Mouse (Mus musculus) erythroid progenitor cell, adult 5-6 weeks (primary cell): ENCODE data around the gene Cmtm1. TPM values are rescaled to one million over a fixed set of nuclear protein-coding genes. Genes with fewer than 3 reads are reported as not detected.
"Not testable (repeated sequence)": the region's sequence is repeated elsewhere in the genome, so short reads cannot be mapped to it uniquely, and the experiment has no call there.

Source experiments
- ATAC-seq: replicated peaks from 2 replicates; pipeline ENCODE4 v1.8.0; 2016; ENCODE audit warnings: moderate number of reproducible peaks, mild to moderate bottlenecking, moderate TSS enrichment, inconsistent platforms; ENCODE audit not compliant: poor library complexity, low FRiP score, severe bottlenecking
- total RNA-seq, 2 experiments: library from RNA; stranded (forward) in 1 of 2; stranded (reverse) in 1 of 2; fragments of 150-400 nt in 1 of 2; fragments of 186-747, 209-891 nt in 1 of 2; gene quantifications; 2 replicates each; pipeline versions ENCODE4 v1.2.3 to v1.2.4; 2015 to 2017; ENCODE audit warnings: low replicate concordance in 2 of 2

The Cmtm1 gene
- total RNA-seq (2015; ENCODE audit: low replicate concordance): not detected in 2 replicates
- not detected in 2 replicates for total RNA-seq (2017; ENCODE audit: low replicate concordance)

GRCm38 (mm10) chr8:104309441-104310155 lies at the start of gene Cmtm1, which contains the start of gene Gm45711:
TSS of gene Cmtm1 (minus strand) at chr8:104310145.
TSS of gene Gm45711 (minus strand) at chr8:104310081.
- not testable (repeated sequence) for ATAC-seq

DNA sequence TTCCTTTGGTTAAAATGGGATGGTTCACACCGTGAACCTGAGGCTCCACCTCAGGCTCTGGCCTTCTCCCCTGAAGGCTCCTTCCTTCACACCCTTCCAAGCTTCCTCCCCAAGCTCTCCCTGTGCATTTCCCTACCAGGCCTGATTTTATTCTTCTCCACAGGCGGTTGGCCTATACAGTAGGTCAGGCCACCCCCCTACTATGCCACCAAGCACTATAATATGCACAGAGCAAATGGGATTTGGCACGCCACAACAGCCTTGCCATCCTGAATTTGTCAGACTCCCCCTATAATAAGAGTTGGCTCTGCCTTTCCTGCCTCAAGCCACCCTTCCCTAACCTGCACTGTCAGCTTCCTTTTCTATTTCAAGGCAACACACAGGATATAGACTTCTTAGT lies 48.7 kb upstream of the Cmtm1 start:
- ATAC-seq: no peak

DNA sequence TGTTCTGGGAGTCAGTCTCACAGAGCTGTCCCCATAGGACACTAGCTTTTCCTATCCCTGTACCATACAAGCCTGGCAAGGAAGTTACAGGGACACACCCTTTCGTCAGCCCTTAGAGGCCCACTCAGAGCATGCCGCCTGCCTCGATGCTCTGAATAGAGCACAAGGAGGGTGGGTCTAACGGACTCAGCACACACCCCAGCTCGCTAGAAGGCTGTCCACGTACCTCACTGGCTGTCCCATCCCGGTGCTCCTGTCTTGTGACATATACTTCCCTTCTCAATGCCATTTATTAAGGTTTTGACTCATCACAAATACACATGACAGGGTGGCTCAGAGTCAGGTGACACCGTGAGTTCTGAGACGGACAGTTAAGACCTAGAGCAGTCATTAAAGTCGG lies 44.6 kb upstream of the Cmtm1 start:
- no peak for ATAC-seq

DNA sequence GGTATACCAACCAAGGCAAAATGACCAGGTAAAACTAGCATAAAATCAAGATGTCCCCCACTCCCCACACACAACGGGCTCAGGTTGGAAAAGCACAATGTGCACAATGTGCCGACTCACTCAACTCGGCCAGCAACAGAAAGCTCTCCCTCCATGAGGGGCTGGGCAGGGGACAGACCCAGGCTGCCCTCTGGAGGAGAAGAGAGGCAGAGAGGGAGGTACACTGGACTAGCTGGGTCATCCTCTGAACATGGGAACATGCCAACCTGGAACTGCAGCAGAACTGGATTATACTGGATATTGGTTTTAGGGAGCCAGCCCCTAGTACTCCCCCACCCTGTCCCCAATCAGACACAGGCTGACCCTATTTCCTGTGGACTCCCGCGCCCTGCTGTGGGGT lies 43.2 kb upstream of the Cmtm1 start:
- ATAC-seq: no peak

DNA sequence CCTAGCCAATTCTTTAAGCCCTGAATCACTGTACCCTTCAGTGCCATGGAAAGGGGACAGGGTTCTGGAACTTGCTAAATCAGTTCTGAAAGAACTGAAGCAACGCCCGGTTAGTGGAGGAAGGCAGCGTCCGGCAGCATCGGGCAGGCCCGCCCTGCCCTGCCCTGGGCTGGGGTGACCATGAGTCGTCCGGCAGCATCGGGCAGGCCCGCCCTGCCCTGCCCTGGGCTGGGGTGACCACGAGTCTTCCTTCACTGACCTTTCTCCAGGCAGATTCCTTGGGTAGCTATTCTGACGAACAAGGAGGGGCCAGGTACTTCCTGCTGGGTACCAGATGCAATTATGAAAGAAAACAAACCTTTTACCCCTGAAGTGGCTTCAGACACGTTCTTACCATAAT lies 40.1 kb upstream of the Cmtm1 start:
- no peak for ATAC-seq

DNA sequence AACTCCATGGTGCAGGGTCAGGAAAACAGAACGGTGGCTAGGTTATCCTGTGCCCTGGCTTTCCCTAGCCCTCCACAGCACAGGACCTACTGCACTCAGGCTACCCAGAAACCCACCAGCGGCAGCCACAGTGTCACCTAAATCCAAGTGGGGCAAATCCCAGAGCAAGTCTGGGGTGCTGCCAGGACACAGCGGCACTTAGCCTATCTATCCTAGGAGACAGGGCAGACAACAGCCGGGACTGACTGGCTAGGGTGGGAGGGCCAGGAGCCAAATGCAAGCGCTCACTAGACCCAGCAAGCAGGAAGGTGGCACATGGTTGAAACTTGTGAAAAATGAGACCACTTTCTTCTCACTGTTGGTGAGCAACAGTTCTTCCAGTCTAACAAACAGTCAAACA lies 39.0 kb upstream of the Cmtm1 start:
- no peak for ATAC-seq

DNA sequence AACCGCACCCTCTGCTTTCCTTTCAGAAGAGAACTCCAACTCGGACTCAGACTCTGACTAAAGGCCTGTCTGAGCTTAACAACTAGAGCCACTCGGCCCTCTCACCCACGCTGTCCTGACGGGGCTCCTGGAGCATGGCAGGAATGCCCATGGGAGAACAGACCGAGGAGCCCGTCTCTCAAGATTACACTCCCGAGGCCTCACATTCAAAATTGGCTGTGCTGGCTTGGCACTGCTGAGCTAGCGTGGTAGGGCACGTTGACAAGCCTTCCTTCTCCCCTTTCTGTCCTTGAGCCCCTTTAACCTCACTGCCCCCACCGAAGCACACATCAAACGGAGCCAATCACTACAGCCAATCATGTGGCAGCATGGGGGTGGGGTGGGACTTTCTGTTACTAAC lies 36.8 kb upstream of the Cmtm1 start:
- ATAC-seq: no peak

DNA sequence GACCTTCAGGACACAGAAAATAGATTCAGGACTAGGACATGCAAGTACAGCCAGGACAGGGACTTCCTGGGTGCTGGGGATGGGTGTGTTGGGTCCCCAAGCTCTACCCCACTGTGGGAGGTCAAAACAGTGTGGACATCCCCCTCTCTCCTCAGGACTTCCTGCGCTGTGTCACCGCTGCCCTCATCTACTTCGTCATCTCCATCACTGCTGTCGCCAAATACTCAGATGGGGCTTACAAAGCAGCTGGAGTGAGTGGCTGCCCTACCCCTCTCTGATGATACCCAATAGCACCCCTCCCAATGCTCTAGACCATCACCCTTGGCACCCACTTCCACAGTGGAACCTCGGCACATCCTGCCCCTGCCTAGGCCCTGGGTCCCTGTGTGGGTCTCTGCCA lies 34.7 kb upstream of the Cmtm1 start:
- ATAC-seq: no peak

- ATAC-seq: peak; percentile 76
Observed at GRCm38 (mm10) chr8:104343957-104344356, 34.0 kb upstream of the Cmtm1 start.

DNA sequence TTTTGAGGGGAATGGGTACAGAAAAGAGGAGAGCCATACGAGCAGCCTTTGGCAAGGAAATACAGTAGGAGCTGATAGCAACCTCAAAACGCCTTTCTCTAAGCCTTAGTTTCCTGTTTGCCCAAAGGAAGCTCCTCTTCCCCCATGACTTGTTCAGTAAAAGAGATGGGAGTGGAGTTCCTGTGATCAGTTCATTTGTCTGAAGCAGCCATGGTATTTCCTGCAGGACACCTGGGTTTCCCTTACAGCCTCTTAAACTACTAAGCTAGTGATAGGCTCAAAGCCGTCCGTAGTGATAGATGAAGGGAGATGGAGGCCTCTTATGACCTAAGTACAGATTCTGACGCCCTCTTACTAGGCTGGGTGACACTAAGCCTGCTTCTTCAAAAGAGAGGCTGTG lies 32.5 kb upstream of the Cmtm1 start:
- ATAC-seq: no peak

GRCm38 (mm10) chr8:104341678-104342077 lies 31.7 kb upstream of the Cmtm1 start:
- ATAC-seq: no peak

DNA sequence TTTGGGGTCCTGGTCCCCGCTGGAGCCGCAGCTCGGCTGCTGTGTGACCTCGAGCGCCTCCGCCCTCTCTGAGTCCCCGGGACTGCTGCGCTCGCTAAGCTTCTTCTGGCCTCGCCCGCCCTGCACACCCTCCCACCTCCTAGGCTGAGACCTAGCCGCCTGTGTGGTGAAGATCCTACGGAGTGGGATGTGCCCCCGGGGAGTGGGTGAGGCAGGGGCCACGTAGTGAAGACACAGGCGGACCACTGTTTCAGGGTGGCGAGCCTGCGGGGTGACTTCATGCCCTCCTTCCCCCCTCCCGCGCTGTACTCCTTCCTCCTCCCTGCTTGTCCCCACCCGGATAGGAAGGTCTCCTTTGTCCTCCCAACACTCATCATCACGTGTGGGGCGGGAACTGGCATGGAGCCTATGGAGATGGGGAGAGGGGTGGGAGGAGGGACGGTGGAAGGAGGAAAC lies 31.2 kb upstream of the Cmtm1 start:
- no peak for ATAC-seq

- no peak for ATAC-seq
Observed at GRCm38 (mm10) chr8:104340233-104341105, 30.5 kb upstream of the Cmtm1 start.

GRCm38 (mm10) chr8:104339983-104340232 lies 30.0 kb upstream of the Cmtm1 start:
- no peak for ATAC-seq

DNA sequence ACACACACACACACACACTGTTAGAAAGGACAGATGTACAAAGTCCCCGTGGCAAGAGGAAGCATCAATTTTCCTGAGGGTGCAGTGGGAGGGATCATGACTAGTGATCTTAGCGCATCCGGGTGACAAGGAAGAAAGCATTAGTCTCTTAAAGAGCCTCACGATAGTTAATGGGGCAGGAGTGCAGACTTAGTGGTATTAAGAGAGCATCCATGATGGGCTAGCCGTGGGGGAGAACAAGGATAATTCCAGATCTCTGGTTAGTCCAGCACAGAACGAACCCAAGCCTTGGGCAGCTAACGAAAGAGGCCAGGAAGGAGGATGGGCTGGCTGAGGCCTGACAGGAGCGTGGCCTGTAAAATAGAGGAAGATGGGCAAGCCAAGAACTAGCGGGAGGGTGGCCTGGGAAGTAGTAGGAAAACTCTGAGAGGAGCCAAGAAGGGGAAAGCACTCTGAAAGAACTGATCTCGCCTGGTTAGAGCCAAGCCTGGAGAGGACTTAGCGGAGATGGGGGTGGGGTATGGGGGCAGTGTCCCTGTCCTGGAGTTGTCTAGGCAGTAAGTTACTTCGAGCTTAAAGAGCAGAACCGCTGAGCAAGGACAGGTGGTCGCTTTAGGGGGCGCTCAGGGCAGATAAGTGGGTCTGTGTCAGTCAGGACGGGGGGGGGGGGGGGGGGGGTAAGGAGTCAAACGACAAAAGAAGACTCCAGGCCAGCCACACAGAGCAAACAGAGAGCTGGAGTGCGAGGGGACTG lies 29.5 kb upstream of the Cmtm1 start, which contains the start of gene Cmtm3:
Cmtm3 (plus strand) TSS at position 182 of the 754 bp plus-strand sequence.
- no peak for ATAC-seq

GRCm38 (mm10) chr8:104337890-104338289 lies 27.9 kb upstream of the Cmtm1 start:
- no peak for ATAC-seq

DNA sequence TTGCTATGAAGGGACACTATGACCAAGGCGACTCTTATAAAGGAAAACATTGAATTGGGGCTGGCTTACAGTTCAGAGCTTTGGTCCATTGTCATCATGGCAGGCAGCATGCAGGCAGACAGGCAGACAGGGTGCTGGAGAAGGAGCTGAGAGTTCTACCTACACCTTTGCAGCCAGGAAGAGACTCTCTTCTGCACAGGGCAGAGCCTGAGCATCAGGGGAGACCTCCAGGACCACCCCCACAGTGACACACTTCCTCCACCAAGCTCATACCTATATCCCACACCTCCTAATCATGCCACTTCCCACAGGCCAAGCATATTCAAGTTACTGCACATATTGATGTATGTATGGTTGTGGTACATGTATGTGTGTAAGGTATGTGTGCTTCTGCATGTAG lies 26.9 kb upstream of the Cmtm1 start:
- ATAC-seq: no peak

GRCm38 (mm10) chr8:104334196-104334595 lies 24.3 kb upstream of the Cmtm1 start:
- ATAC-seq: no peak

- ATAC-seq: no peak
Observed at GRCm38 (mm10) chr8:104333786-104334185, 23.8 kb upstream of the Cmtm1 start.
